Mouse (Mus musculus): ENCODE data around the gene Olr1. TPM values are rescaled to one million over a fixed set of nuclear protein-coding genes. Genes with fewer than 3 reads are reported as not detected.

The Olr1 gene
- total and polyA plus RNA-seq, 3 experiments = not detected

DNA sequence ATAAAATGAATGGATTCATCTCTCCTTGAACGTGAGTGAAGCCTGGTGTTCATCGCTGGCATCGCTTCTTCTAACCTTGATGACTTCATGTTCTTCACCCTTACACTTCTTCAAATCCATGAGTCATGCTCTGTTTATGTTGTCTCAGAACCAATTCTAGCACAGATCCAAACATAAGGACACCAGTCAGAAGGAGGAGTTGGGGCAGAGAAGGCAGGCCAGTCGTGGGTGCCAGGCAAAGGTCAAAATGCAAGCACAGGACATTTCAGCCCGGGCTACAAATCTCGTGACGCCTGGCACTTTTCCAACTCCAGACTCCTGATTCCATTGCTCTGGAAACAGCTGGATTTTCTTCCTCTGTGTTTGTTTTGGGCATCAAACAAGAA, 25.6 kb upstream of the Olr1 start:
- Histone ChIP-seq H3K79me2 (replicated peaks; ENCODE audit: control insufficient read depth, extremely low read depth, insufficient read depth, poor library complexity, severe bottlenecking) (peaks cover 27% of the 10 kb centered on the region), H3K9ac (ENCODE audit: insufficient read depth, low read depth) (peak overlapping the region; percentile 96), H3K4me3 (replicated peaks in 1 of 3; ENCODE audit: low read depth in 2 of 3, low read length in 2 of 3, poor library complexity in 1 of 3) (peak overlapping the region in 2 of 3 experiments; percentile 90 to 92), H3K27ac (ENCODE audit: insufficient read depth, low read depth) (no peak overlapping the region), H3K36me3 (replicated peaks in 1 of 2; ENCODE audit: control insufficient read depth in 1 of 2, insufficient read depth in 1 of 2, low read length in 1 of 2) (peaks cover 8 to 24% of the 10 kb centered on the region in 2 experiments), H3K27me3 (replicated peaks) (no peaks in the 10 kb centered on the region), H3K9me3 (replicated peaks; ENCODE audit: low read length) (no peaks in the 10 kb centered on the region), H3K4me1 (ENCODE audit: control insufficient read depth in 1 of 2, insufficient read depth in 2 of 2) (peaks cover 7 to 37% of the 10 kb centered on the region in 2 experiments), H3K4me2 (ENCODE audit: insufficient read depth, low read depth, poor library complexity, severe bottlenecking) (peak overlapping the region; percentile 72)
- DNase-seq (ENCODE audit: extremely low read depth) = no peak
- dilution Hi-C loops (cut with MboI; ENCODE audit: extremely low pct_ligation_motif_present, extremely low pct_unique_long_range_greater_than_20kb, low sequenced_read_pairs) = no loop called here
- TF ChIP-seq UBTF (IDR thresholded peaks at IDR 0.05; ENCODE audit: low read depth, low read length) = no peak
- peak in 1 of 2 experiments; percentile 5; a peak in 1 of 4 replicates for TF ChIP-seq CTCF (conservative IDR thresholded peaks at IDR 0.05 in 1 of 2, IDR thresholded peaks at IDR 0.05 in 1 of 2; ENCODE audit: low read depth in 2 of 2, low read length in 2 of 2)
- in situ Hi-C loops (cut with MboI; ENCODE audit: low pct_ligation_motif_present, low pct_unique_long_range_greater_than_20kb, low sequenced_read_pairs) = loop anchor here (25.0 kb wide), 1 partner anchor 270 kb away; no protein-coding TSS in a partner anchor

DNA sequence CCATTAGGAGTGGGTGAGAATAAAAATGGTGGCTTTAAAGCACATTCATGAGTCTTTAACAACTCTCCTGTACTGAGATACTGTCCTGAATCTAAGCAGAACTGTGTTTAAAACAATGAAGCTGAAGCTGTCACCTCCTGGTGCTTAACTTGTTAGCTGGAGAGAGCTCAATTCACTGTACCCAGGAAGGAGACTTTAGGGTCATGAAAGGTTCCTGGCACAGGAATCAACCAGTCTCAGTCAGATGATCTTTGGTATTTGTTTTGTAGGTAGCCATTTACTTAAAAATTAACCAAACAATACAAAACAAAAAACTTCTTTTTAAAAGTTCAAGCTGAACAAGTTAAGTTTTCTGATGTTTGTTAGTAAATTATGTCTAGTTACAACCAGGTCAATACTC, 23.3 kb upstream of the Olr1 start:
- H3K9ac ChIP-seq (ENCODE audit: insufficient read depth, low read depth) = no peak overlapping the region
- no peaks in the 10 kb centered on the region for H3K27me3 ChIP-seq (replicated peaks)
- peaks cover 3 to 16% of the 10 kb centered on the region in 2 experiments for H3K4me1 ChIP-seq (ENCODE audit: control insufficient read depth in 1 of 2, insufficient read depth in 2 of 2)
- no peak overlapping the region for H3K4me3 ChIP-seq (replicated peaks in 1 of 3; ENCODE audit: low read depth in 2 of 3, low read length in 2 of 3, poor library complexity in 1 of 3)
- no peak for DNase-seq (ENCODE audit: extremely low read depth)
- dilution Hi-C loops (cut with MboI; ENCODE audit: extremely low pct_ligation_motif_present, extremely low pct_unique_long_range_greater_than_20kb, low sequenced_read_pairs) (no loop called here), in situ Hi-C loops (cut with MboI; ENCODE audit: low pct_ligation_motif_present, low pct_unique_long_range_greater_than_20kb, low sequenced_read_pairs) (loop anchor here (25.0 kb wide), 1 partner anchor 268 kb away; no protein-coding TSS in a partner anchor)
- no peak overlapping the region for H3K4me2 ChIP-seq (ENCODE audit: insufficient read depth, low read depth, poor library complexity, severe bottlenecking)
- TF ChIP-seq ZC3H11A (IDR thresholded peaks at IDR 0.05; ENCODE audit: low read depth, low read length) = no peak
- no peak for TF ChIP-seq USF1 (IDR thresholded peaks at IDR 0.05; ENCODE audit: low read depth, low read length)
- TF ChIP-seq MAZ (IDR thresholded peaks at IDR 0.05; ENCODE audit: low read depth, low read length) = no peak
- no peak for TF ChIP-seq E2F4 (IDR thresholded peaks at IDR 0.05; ENCODE audit: insufficient replicate concordance, low read depth, low read length)
- no peak overlapping the region for H3K27ac ChIP-seq (ENCODE audit: insufficient read depth, low read depth)
- no peaks in the 10 kb centered on the region for H3K9me3 ChIP-seq (replicated peaks; ENCODE audit: low read length)
- peaks cover 2 to 6% of the 10 kb centered on the region in 2 experiments for H3K36me3 ChIP-seq (replicated peaks in 1 of 2; ENCODE audit: control insufficient read depth in 1 of 2, insufficient read depth in 1 of 2, low read length in 1 of 2)
- H3K79me2 ChIP-seq (replicated peaks; ENCODE audit: control insufficient read depth, extremely low read depth, insufficient read depth, poor library complexity, severe bottlenecking) = peaks cover 19% of the 10 kb centered on the region

DNA sequence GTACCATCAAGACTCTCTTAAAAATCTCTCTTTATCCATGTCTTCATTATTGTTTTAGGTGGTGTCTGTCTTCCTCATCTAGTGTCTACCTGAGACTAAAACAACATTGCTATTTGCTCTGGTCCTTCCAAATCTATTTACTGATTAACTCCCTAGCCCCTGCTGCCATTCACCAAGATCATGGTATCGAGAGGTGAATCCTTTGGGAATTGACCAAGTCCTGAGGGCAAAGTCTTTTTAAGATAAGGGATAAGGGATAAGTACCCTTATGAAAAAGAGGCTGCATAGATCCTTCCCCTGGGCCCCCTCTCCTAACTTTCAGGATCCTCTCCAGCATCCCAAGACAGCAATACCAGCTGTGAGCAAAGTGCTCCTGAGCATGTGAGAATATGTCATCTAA, 22.6 kb upstream of the Olr1 start:
- Histone ChIP-seq H3K36me3 (replicated peaks in 1 of 2; ENCODE audit: control insufficient read depth in 1 of 2, insufficient read depth in 1 of 2, low read length in 1 of 2) (no peaks in the 10 kb centered on the region), H3K9ac (ENCODE audit: insufficient read depth, low read depth) (no peak overlapping the region), H3K27me3 (replicated peaks) (no peaks in the 10 kb centered on the region), H3K27ac (ENCODE audit: insufficient read depth, low read depth) (no peak overlapping the region), H3K9me3 (replicated peaks; ENCODE audit: low read length) (no peaks in the 10 kb centered on the region), H3K4me2 (ENCODE audit: insufficient read depth, low read depth, poor library complexity, severe bottlenecking) (no peak overlapping the region), H3K4me1 (ENCODE audit: control insufficient read depth in 1 of 2, insufficient read depth in 2 of 2) (peaks cover 0 to 9% of the 10 kb centered on the region in 2 experiments; a peak in 2 of 4 replicates), H3K4me3 (replicated peaks in 1 of 3; ENCODE audit: low read depth in 2 of 3, low read length in 2 of 3, poor library complexity in 1 of 3) (no peak overlapping the region), H3K79me2 (replicated peaks; ENCODE audit: control insufficient read depth, extremely low read depth, insufficient read depth, poor library complexity, severe bottlenecking) (peaks cover 14% of the 10 kb centered on the region)
- dilution Hi-C loops (cut with MboI; ENCODE audit: extremely low pct_ligation_motif_present, extremely low pct_unique_long_range_greater_than_20kb, low sequenced_read_pairs) (no loop called here), in situ Hi-C loops (cut with MboI; ENCODE audit: low pct_ligation_motif_present, low pct_unique_long_range_greater_than_20kb, low sequenced_read_pairs) (loop anchor here (25.0 kb wide), 1 partner anchor 267 kb away; no protein-coding TSS in a partner anchor)
- no peak for DNase-seq (ENCODE audit: extremely low read depth)
- TF ChIP-seq IRF4 (IDR thresholded peaks at IDR 0.05; ENCODE audit: low read depth, low read length) (no peak), NELFE (IDR thresholded peaks at IDR 0.05; ENCODE audit: low read depth, low read length) (no peak), UBTF (IDR thresholded peaks at IDR 0.05; ENCODE audit: low read depth, low read length) (no peak), KAT2A (IDR thresholded peaks at IDR 0.05; ENCODE audit: insufficient replicate concordance, low read length) (no peak), ZNF384 (IDR thresholded peaks at IDR 0.05; ENCODE audit: low read depth, low read length) (no peak), CTCF (conservative IDR thresholded peaks at IDR 0.05 in 1 of 2, IDR thresholded peaks at IDR 0.05 in 1 of 2; ENCODE audit: low read depth in 2 of 2, low read length in 2 of 2) (no peak), E2F4 (IDR thresholded peaks at IDR 0.05; ENCODE audit: insufficient replicate concordance, low read depth, low read length) (no peak), ZMIZ1 (IDR thresholded peaks at IDR 0.05; ENCODE audit: low read depth, low read length) (no peak), MAFK (IDR thresholded peaks at IDR 0.05; ENCODE audit: insufficient replicate concordance, low read length) (no peak), MEF2A (IDR thresholded peaks at IDR 0.05; ENCODE audit: borderline replicate concordance, low read depth, low read length) (no peak), ZKSCAN1 (IDR thresholded peaks at IDR 0.05; ENCODE audit: borderline replicate concordance, low read depth, low read length) (no peak), NRF1 (IDR thresholded peaks at IDR 0.05; ENCODE audit: low read depth, low read length) (no peak), RAD21 (IDR thresholded peaks at IDR 0.05; ENCODE audit: low read depth, low read length) (no peak), MAX (IDR thresholded peaks at IDR 0.05; ENCODE audit: low read length) (no peak), USF2 (conservative IDR thresholded peaks at IDR 0.05; ENCODE audit: low read depth, low read length) (no peak), JUN (IDR thresholded peaks at IDR 0.05; ENCODE audit: insufficient read depth, low read depth, low read length) (no peak)
